Mouse (Mus musculus) hindbrain, embryonic 11.5 days (tissue): ENCODE results near the gene Ly6f. TPM values are rescaled to one million over a fixed set of nuclear protein-coding genes. Genes with fewer than 3 reads are reported as not detected.

Experiments used
- polyA plus RNA-seq: library from polyadenylated mRNA; unstranded; fragments of >200 nt; fragmentation: Nextera tagmentation; extraction: Ambion mirVana; gene quantifications from 2 replicates; pipeline ENCODE4 v1.2.1, GENCODE M21; 2014

Ly6f gene
- polyA plus RNA-seq, 1 experiment from 2014 or later, result not detected

Other genes starting within 250 kb of the Ly6f start
- gene Ly6c1, start 219.6 kb upstream of the Ly6f start, polyA plus RNA-seq, result 1.1 and 2.0 TPM in 2 replicates
- gene Ly6c2, start 156.5 kb upstream of the Ly6f start, polyA plus RNA-seq, result not detected in 2 replicates
- not detected in 2 replicates for gene Ly6g, start 113.2 kb upstream of the Ly6f start, polyA plus RNA-seq
- gene BC025446, start 52.0 kb upstream of the Ly6f start, polyA plus RNA-seq, result not detected in 2 replicates